Mouse (Mus musculus) stomach, embryonic 16.5 days (tissue): ENCODE measurements around the gene Mapre1. TPM values are rescaled to one million over a fixed set of nuclear protein-coding genes. Genes with fewer than 3 reads are reported as not detected.

Experiments
- ATAC-seq: fragments of 200-750 bp; cut with Nextera tagmentation; 2 replicates; pipeline ENCODE4 v1.8.0; 2017; ENCODE audit warnings: moderate number of reproducible peaks, moderate TSS enrichment; ENCODE audit not compliant: insufficient read depth, low FRiP score
- H3K27ac ChIP-seq: fragments of 300-500 bp; sonication (generic); 2 replicates; pipeline ENCODE4 v1.5.1; 2014; ENCODE audit warnings: low read length
- H3K27me3 ChIP-seq: fragments of 300-500 bp; sonication (generic); 2 replicates; pipeline ENCODE4 v1.6.1; 2014; ENCODE audit warnings: low read length, control low read depth, mixed read lengths; ENCODE audit not compliant: control insufficient read depth, insufficient read depth
- H3K36me3 ChIP-seq: fragments of 300-500 bp; sonication (generic); 2 replicates; pipeline ENCODE4 v1.6.1; 2014; ENCODE audit warnings: low read length; ENCODE audit not compliant: control insufficient read depth, insufficient read depth
- H3K4me1 ChIP-seq: fragments of 300-500 bp; sonication (generic); 2 replicates; pipeline ENCODE4 v1.6.1; 2014; ENCODE audit warnings: low read length, control low read depth, mixed read lengths; ENCODE audit not compliant: control insufficient read depth, insufficient read depth
- H3K4me2 ChIP-seq: fragments of 300-500 bp; sonication (generic); 2 replicates; pipeline ENCODE4 v1.6.1; 2014; ENCODE audit warnings: low read depth, low read length, mixed read lengths
- H3K4me3 ChIP-seq: fragments of 300-500 bp; sonication (generic); replicated peaks from 2 replicates; pipeline ENCODE4 v1.5.1; 2014; ENCODE audit warnings: mild to moderate bottlenecking, low read length
- H3K9ac ChIP-seq: fragments of 300-500 bp; sonication (generic); 2 replicates; pipeline ENCODE4 v1.6.1; 2014; ENCODE audit warnings: low read length
- H3K9me3 ChIP-seq: fragments of 300-500 bp; sonication (generic); replicated peaks from 2 replicates; pipeline ENCODE4 v1.6.1; 2016; ENCODE audit warnings: low read length, control low read depth; ENCODE audit not compliant: control insufficient read depth
- WGBS: fragments of 180-500 bp; shearing (Covaris S2); extraction: QIAGEN DNeasy Blood & Tissue Kit; methylation state at CpG from one replicate; pipeline ENCODE4 v1.1.7; 2014; 5-methylcytosine and 5-hydroxymethylcytosine counted together
- polyA plus RNA-seq: library from polyadenylated mRNA; unstranded; fragments of >200 nt; fragmentation: Nextera tagmentation; extraction: Ambion mirVana; gene quantifications from 2 replicates; pipeline ENCODE4 v1.2.1, GENCODE M21; 2015

The Mapre1 gene
- polyA plus RNA-seq, 1 experiment from 2014 or later = 252 TPM

- H3K27me3 ChIP-seq = no peaks in the 10 kb centered on the region
- H3K36me3 ChIP-seq = no peaks in the 10 kb centered on the region
- ATAC-seq = no peak
- WGBS = 59% methylated on average over 1 of the region's 1 CpGs
- H3K27ac ChIP-seq = no peak overlapping the region
- H3K9me3 ChIP-seq = no peaks in the 10 kb centered on the region
- H3K4me3 ChIP-seq = no peak overlapping the region
- no peak overlapping the region for H3K9ac ChIP-seq
- no peak overlapping the region for H3K4me2 ChIP-seq
- no peaks in the 10 kb centered on the region for H3K4me1 ChIP-seq
Measured at GRCm38 (mm10) chr2:153723098-153723497, 18.0 kb upstream of the Mapre1 start.

GRCm38 (mm10) chr2:153724424-153724823, 16.6 kb upstream of the Mapre1 start:
- no peak for ATAC-seq
- 85% methylated on average over 2 of the region's 2 CpGs for WGBS

GRCm38 (mm10) chr2:153724871-153725270, 16.2 kb upstream of the Mapre1 start:
- H3K9ac ChIP-seq = no peak overlapping the region
- H3K27me3 ChIP-seq = no peaks in the 10 kb centered on the region
- H3K36me3 ChIP-seq = no peaks in the 10 kb centered on the region
- no peaks in the 10 kb centered on the region for H3K9me3 ChIP-seq
- WGBS = 67% methylated on average over 2 of the region's 2 CpGs
- no peak overlapping the region for H3K27ac ChIP-seq
- H3K4me3 ChIP-seq = no peak overlapping the region
- H3K4me1 ChIP-seq = no peaks in the 10 kb centered on the region
- ATAC-seq = no peak
- H3K4me2 ChIP-seq = no peak overlapping the region

More at GRCm38 (mm10) chr2:153724424-153724823, 16.6 kb upstream of the Mapre1 start:
- no peak overlapping the region for H3K4me3 ChIP-seq
- no peaks in the 10 kb centered on the region for H3K27me3 ChIP-seq
- no peaks in the 10 kb centered on the region for H3K4me1 ChIP-seq
- no peak overlapping the region for H3K27ac ChIP-seq
- no peak overlapping the region for H3K4me2 ChIP-seq
- H3K9ac ChIP-seq = no peak overlapping the region
- H3K36me3 ChIP-seq = no peaks in the 10 kb centered on the region
- no peaks in the 10 kb centered on the region for H3K9me3 ChIP-seq

GRCm38 (mm10) chr2:153725291-153725690, 15.8 kb upstream of the Mapre1 start:
- Histone ChIP-seq H3K36me3 (no peaks in the 10 kb centered on the region), H3K9ac (no peak overlapping the region), H3K4me3 (no peak overlapping the region), H3K27ac (no peak overlapping the region), H3K27me3 (no peaks in the 10 kb centered on the region), H3K4me2 (no peak overlapping the region), H3K9me3 (no peaks in the 10 kb centered on the region), H3K4me1 (no peaks in the 10 kb centered on the region)
- 80% methylated on average over 4 of the region's 4 CpGs for WGBS
- no peak for ATAC-seq

- no peak overlapping the region for H3K9ac ChIP-seq
- no peaks in the 10 kb centered on the region for H3K27me3 ChIP-seq
- no peak for ATAC-seq
- H3K36me3 ChIP-seq = no peaks in the 10 kb centered on the region
- H3K27ac ChIP-seq = no peak overlapping the region
- H3K4me3 ChIP-seq = no peak overlapping the region
- 71% methylated on average over 4 of the region's 4 CpGs for WGBS
- H3K4me2 ChIP-seq = no peak overlapping the region
- no peaks in the 10 kb centered on the region for H3K9me3 ChIP-seq
- H3K4me1 ChIP-seq = no peaks in the 10 kb centered on the region
Measured at GRCm38 (mm10) chr2:153734033-153734432, 7.0 kb upstream of the Mapre1 start.

- ATAC-seq = peak; percentile 87
Measured at GRCm38 (mm10) chr2:153741437-153742065, 477 bp downstream of the Mapre1 start.

GRCm38 (mm10) chr2:153747994-153748393, 6.9 kb downstream of the Mapre1 start:
- Histone ChIP-seq H3K4me2 (no peak overlapping the region), H3K9ac (no peak overlapping the region), H3K9me3 (no peaks in the 10 kb centered on the region), H3K27me3 (no peaks in the 10 kb centered on the region), H3K36me3 (no peaks in the 10 kb centered on the region), H3K27ac (no peak overlapping the region), H3K4me1 (peaks cover 8% of the 10 kb centered on the region), H3K4me3 (no peak overlapping the region)
- no peak for ATAC-seq

More at GRCm38 (mm10) chr2:153741437-153742065, 477 bp downstream of the Mapre1 start:
- 1% methylated on average over 56 of the region's 56 CpGs for WGBS
- H3K27ac ChIP-seq = peak overlapping the region; percentile 94
- no peaks in the 10 kb centered on the region for H3K9me3 ChIP-seq
- no peaks in the 10 kb centered on the region for H3K27me3 ChIP-seq
- H3K4me2 ChIP-seq = peak overlapping the region; percentile 89
- H3K4me1 ChIP-seq = peaks cover 19% of the 10 kb centered on the region
- no peaks in the 10 kb centered on the region for H3K36me3 ChIP-seq
- H3K4me3 ChIP-seq = peak overlapping the region; percentile 61
- H3K9ac ChIP-seq = peak overlapping the region; percentile 97

- no peak overlapping the region for H3K27ac ChIP-seq
- H3K4me3 ChIP-seq = no peak overlapping the region
- H3K9ac ChIP-seq = no peak overlapping the region
- no peak for ATAC-seq
- no peaks in the 10 kb centered on the region for H3K36me3 ChIP-seq
- H3K4me2 ChIP-seq = no peak overlapping the region
- no peaks in the 10 kb centered on the region for H3K4me1 ChIP-seq
- WGBS = 85% methylated on average over 2 of the region's 2 CpGs
- H3K27me3 ChIP-seq = no peaks in the 10 kb centered on the region
- H3K9me3 ChIP-seq = no peaks in the 10 kb centered on the region
Measured at GRCm38 (mm10) chr2:153750363-153750762, 9.3 kb downstream of the Mapre1 start.

- WGBS = 86% methylated on average over 5 of the region's 5 CpGs
- no peak overlapping the region for H3K4me3 ChIP-seq
- H3K4me1 ChIP-seq = no peaks in the 10 kb centered on the region
- no peak overlapping the region for H3K27ac ChIP-seq
- no peak overlapping the region for H3K9ac ChIP-seq
- no peaks in the 10 kb centered on the region for H3K9me3 ChIP-seq
- no peak for ATAC-seq
- no peaks in the 10 kb centered on the region for H3K27me3 ChIP-seq
- H3K4me2 ChIP-seq = no peak overlapping the region
- peaks cover 19% of the 10 kb centered on the region; the same call in 1 of the 2 replicates for H3K36me3 ChIP-seq
Measured at GRCm38 (mm10) chr2:153762121-153762520, 21.0 kb downstream of the Mapre1 start.
